Mouse (Mus musculus) forebrain, embryonic 13.5 days (tissue): ENCODE measurements at regions not wholly inside any gene's neighbourhood (a gene's known extent, or its start where the extent isn't known, plus 50 kb on each side); places are given as distances from the start of the nearest gene placed in this dataset.

Source experiments
- ATAC-seq: fragments of 200-750 bp; cut with Nextera tagmentation; 2 replicates; pipeline ENCODE4 v1.8.0; 2017
- H3K27ac ChIP-seq: fragments of 300-500 bp; sonication (generic); 2 replicates; pipeline ENCODE4 v1.5.1; 2015; ENCODE audit warnings: inconsistent platforms, mild to moderate bottlenecking, moderate library complexity
- H3K27me3 ChIP-seq: fragments of 300-500 bp; sonication (generic); 2 replicates; pipeline ENCODE4 v1.6.1; 2015; ENCODE audit warnings: mild to moderate bottlenecking, inconsistent platforms
- H3K36me3 ChIP-seq: fragments of 300-500 bp; sonication (generic); 2 replicates; pipeline ENCODE4 v1.6.1; 2015; ENCODE audit warnings: mild to moderate bottlenecking, inconsistent platforms; ENCODE audit not compliant: poor library complexity, severe bottlenecking
- H3K4me1 ChIP-seq: fragments of 300-500 bp; sonication (generic); 2 replicates; pipeline ENCODE4 v1.6.1; 2015; ENCODE audit warnings: inconsistent platforms
- H3K4me2 ChIP-seq: fragments of 300-500 bp; sonication (generic); 2 replicates; pipeline ENCODE4 v1.6.1; 2015; ENCODE audit warnings: inconsistent platforms, mild to moderate bottlenecking, moderate library complexity
- H3K4me3 ChIP-seq: fragments of 300-500 bp; sonication (generic); 2 replicates; pipeline ENCODE4 v1.5.1; 2015; ENCODE audit warnings: mild to moderate bottlenecking, inconsistent platforms
- H3K9ac ChIP-seq: fragments of 300-500 bp; sonication (generic); 2 replicates; pipeline ENCODE4 v1.6.1; 2015; ENCODE audit warnings: mild to moderate bottlenecking, inconsistent platforms
- H3K9me3 ChIP-seq: fragments of 300-500 bp; sonication (generic); replicated peaks from 2 replicates; pipeline ENCODE4 v1.6.1; 2016; ENCODE audit warnings: inconsistent platforms
- WGBS: fragments of 180-500 bp; shearing (Covaris S2); methylation state at CpG from one replicate; pipeline ENCODE4 v1.1.7; 2015; 5-methylcytosine and 5-hydroxymethylcytosine counted together

DNA sequence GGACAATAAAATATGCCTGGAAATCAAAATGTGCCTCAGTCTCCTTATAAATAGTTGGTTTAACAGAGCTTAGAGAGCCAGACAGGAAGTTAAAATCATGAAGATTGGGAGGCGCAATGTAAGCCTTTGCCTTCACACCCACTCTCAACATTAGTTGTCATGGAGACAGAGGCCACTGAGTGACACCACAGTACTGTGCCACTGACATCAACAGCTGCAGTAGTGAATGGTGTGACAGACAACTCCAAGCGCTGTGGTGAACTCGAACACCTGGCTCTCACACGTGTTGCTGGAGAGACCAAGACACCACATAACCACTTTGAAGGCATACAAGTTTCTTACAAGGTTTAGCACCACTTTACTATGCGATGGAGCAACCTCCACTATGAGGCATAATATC is 172.4 kb downstream of the Ice1 start:
- Histone ChIP-seq H3K9ac (no peak overlapping the region), H3K4me2 (no peak overlapping the region), H3K9me3 (no peaks in the 10 kb centered on the region), H3K4me3 (no peak overlapping the region), H3K36me3 (no peaks in the 10 kb centered on the region), H3K27me3 (no peaks in the 10 kb centered on the region), H3K4me1 (no peaks in the 10 kb centered on the region), H3K27ac (no peak overlapping the region)
- ATAC-seq = no peak
- 76% methylated on average over 5 of the region's 5 CpGs for WGBS

DNA sequence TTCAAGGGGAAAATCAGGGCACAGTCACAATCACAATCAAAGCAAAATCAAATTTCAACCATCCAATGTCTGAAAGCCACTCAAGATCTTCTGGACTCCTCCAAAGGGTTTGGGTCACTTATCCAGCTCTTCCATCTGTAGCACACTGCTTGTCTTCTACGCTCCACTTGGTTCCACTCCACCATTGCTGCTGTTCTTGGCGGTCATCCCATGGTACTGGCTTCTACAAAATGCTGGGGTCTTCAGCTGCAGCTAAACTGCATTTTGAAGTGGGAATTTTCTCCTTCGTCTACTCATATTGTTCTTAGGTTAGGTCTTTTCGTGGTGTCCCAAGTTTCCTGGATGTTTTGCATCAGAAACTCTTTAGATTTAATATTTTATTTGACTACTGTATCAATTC is 162.7 kb downstream of the Ice1 start:
- no peaks in the 10 kb centered on the region for H3K9me3 ChIP-seq
- no peaks in the 10 kb centered on the region for H3K36me3 ChIP-seq
- H3K4me3 ChIP-seq = no peak overlapping the region
- no peaks in the 10 kb centered on the region for H3K27me3 ChIP-seq
- H3K27ac ChIP-seq = no peak overlapping the region
- H3K4me2 ChIP-seq = no peak overlapping the region
- H3K4me1 ChIP-seq = no peaks in the 10 kb centered on the region
- ATAC-seq = no peak
- no peak overlapping the region for H3K9ac ChIP-seq
- WGBS = 86% methylated on average over 4 of the region's 4 CpGs

DNA sequence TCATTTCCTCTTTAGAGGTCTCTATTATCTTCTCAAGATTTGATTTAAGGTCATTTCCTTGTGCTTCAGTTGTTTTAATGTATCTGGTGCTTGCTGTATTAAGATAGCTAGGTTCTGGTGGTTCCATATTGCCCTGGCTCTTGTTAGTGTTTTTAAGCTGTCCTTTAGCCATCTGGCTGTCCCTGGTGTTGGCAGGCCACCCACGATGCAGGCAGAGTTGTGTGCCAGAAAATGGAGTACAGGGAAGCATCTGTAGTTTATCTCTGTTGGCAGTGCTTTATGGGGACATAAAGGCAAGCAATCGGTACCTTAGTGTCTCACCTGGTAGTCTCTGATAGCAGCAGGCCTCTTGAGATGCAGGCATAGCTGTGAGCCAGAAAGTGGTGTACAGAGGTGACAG is 162.1 kb downstream of the Ice1 start:
- H3K27me3 ChIP-seq = no peaks in the 10 kb centered on the region
- no peaks in the 10 kb centered on the region for H3K9me3 ChIP-seq
- no peak overlapping the region for H3K9ac ChIP-seq
- H3K27ac ChIP-seq = no peak overlapping the region
- 74% methylated on average over 2 of the region's 2 CpGs for WGBS
- H3K4me3 ChIP-seq = no peak overlapping the region
- no peaks in the 10 kb centered on the region for H3K4me1 ChIP-seq
- H3K4me2 ChIP-seq = no peak overlapping the region
- H3K36me3 ChIP-seq = no peaks in the 10 kb centered on the region
- no peak for ATAC-seq

DNA sequence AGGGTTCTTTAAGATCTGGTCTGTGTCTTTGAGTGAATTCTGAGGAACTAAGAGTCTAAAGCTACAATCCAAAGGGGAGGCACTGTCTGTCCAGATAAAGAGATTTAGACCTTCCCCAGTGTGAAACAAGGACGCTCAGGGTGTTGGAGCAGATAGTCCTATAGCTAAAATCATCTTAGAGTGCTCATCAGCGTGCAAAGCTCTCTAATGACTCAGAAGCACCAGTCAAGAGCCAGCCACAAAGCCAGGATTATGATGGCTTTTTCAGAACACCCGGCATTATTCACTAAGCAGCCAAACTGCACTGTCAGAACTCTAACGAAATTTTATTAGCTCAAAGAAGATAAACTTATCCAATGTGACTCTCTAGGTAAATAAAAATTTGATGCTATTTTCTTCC is 138.1 kb downstream of the Ice1 start:
- Histone ChIP-seq H3K4me1 (no peaks in the 10 kb centered on the region), H3K4me3 (no peak overlapping the region), H3K36me3 (no peaks in the 10 kb centered on the region), H3K27me3 (no peaks in the 10 kb centered on the region), H3K4me2 (no peak overlapping the region), H3K9ac (no peak overlapping the region), H3K9me3 (no peaks in the 10 kb centered on the region), H3K27ac (no peak overlapping the region)
- 23% methylated on average over 4 of the region's 4 CpGs for WGBS
- ATAC-seq = no peak
